Mouse (Mus musculus) liver, embryonic 14.5 days (tissue): ENCODE measurements around the gene Cacna1d. TPM values are rescaled to one million over a fixed set of nuclear protein-coding genes. Genes with fewer than 3 reads are reported as not detected.

Experiments
- ATAC-seq: fragments of 200-750 bp; cut with Nextera tagmentation; 2 replicates; pipeline ENCODE4 v1.8.0; 2017; ENCODE audit warnings: moderate number of reproducible peaks, mild to moderate bottlenecking, moderate library complexity; ENCODE audit not compliant: insufficient read depth
- DNase-seq, 3 experiments: peaks; one replicate each; pipeline ENCODE4 v3.0.0-alpha.2; 2012 to 2013; ENCODE audit warnings: low read depth in 3 of 3, low spot score in 3 of 3
- H3K27ac ChIP-seq: fragments of 300-500 bp; sonication (generic); 2 replicates; pipeline ENCODE4 v1.5.1; 2014; ENCODE audit warnings: moderate library complexity, mild to moderate bottlenecking, control low read depth, inconsistent platforms
- H3K27me3 ChIP-seq: fragments of 300-500 bp; sonication (generic); 2 replicates; pipeline ENCODE4 v1.6.1; 2014; ENCODE audit warnings: mild to moderate bottlenecking, low read length, moderate library complexity; ENCODE audit not compliant: control insufficient read depth, insufficient read depth
- H3K36me3 ChIP-seq: fragments of 300-500 bp; sonication (generic); replicated peaks from 2 replicates; pipeline ENCODE4 v1.6.1; 2014; ENCODE audit warnings: low read depth; ENCODE audit not compliant: control insufficient read depth, insufficient read depth
- H3K4me1 ChIP-seq, 2 experiments: fragments of 200-500 bp in 1 of 2; fragments of 300-500 bp in 1 of 2; sonication (generic) in 1 of 2; replicated peaks; 2 replicates each; pipeline ENCODE4 v1.6.1; 2012 to 2014; ENCODE audit warnings: antibody characterized with exemption in 1 of 2, inconsistent platforms in 1 of 2, low read length in 1 of 2; ENCODE audit not compliant: control insufficient read depth in 2 of 2, insufficient read depth in 2 of 2
- H3K4me2 ChIP-seq: fragments of 300-500 bp; sonication (generic); 2 replicates; pipeline ENCODE4 v1.6.1; 2014; ENCODE audit warnings: low read depth, mild to moderate bottlenecking, control low read depth, moderate library complexity
- H3K4me3 ChIP-seq, 2 experiments: fragments of 200-500 bp in 1 of 2; fragments of 300-500 bp in 1 of 2; sonication (generic) in 1 of 2; 2 replicates each; pipeline ENCODE4 v1.5.1; 2012 to 2014; ENCODE audit warnings: low read depth in 2 of 2, low read length in 2 of 2, mild to moderate bottlenecking in 2 of 2, control low read depth in 1 of 2, inconsistent platforms in 1 of 2, moderate library complexity in 1 of 2; ENCODE audit not compliant: insufficient read depth in 1 of 2
- H3K9ac ChIP-seq: fragments of 300-500 bp; sonication (generic); replicated peaks from 2 replicates; pipeline ENCODE4 v1.6.1; 2014; ENCODE audit warnings: mild to moderate bottlenecking, control low read depth, moderate library complexity
- H3K9me3 ChIP-seq: fragments of 300-500 bp; sonication (generic); 2 replicates; pipeline ENCODE4 v1.6.1; 2016; ENCODE audit warnings: low read length, mixed read lengths; ENCODE audit not compliant: control insufficient read depth
- CTCF ChIP-seq: IDR thresholded peaks from 2 replicates; pipeline ENCODE4 v1.5.1; 2016; ENCODE audit warnings: antibody characterized with exemption, low read depth, control low read depth
- EP300 ChIP-seq: IDR thresholded peaks from 2 replicates; pipeline ENCODE4 v1.6.1; 2016; ENCODE audit warnings: antibody characterized with exemption, low read depth
- WGBS: fragments of 180-500 bp; shearing (Covaris S2); extraction: QIAGEN DNeasy Blood & Tissue Kit; methylation state at CpG from one replicate; pipeline ENCODE4 v1.1.7; 2014; ENCODE audit not compliant: insufficient replicate concordance; 5-methylcytosine and 5-hydroxymethylcytosine counted together
- polyA plus RNA-seq, 2 experiments: library from polyadenylated mRNA; depleted of rRNA in 1 of 2; stranded (reverse) in 1 of 2; unstranded in 1 of 2; fragments of >200 nt; fragmentation: Nextera tagmentation in 1 of 2; extraction: Ambion mirVana in 1 of 2; gene quantifications; 2 replicates each; pipeline versions ENCODE4 v1.2.1 to v1.2.3; 2012 to 2014

Gene Cacna1d
- polyA plus RNA-seq, 2 experiments, result 0.17 TPM

GRCm38 (mm10) chr14:30455801-30456595 is 35.3 kb downstream of the Cacna1d start:
- no peak overlapping the region for H3K9ac ChIP-seq
- 25% methylated on average over 13 of the region's 13 CpGs for WGBS
- H3K27me3 ChIP-seq, result no peaks in the 10 kb centered on the region
- peaks cover 0 to 3% of the 10 kb centered on the region in 2 experiments; a peak in 1 of 4 replicates for H3K4me1 ChIP-seq
- no peak overlapping the region for H3K4me3 ChIP-seq
- no peaks in the 10 kb centered on the region for H3K9me3 ChIP-seq
- H3K27ac ChIP-seq, result no peak overlapping the region
- H3K36me3 ChIP-seq, result no peaks in the 10 kb centered on the region
- no peak overlapping the region for H3K4me2 ChIP-seq
- no peak for ATAC-seq
- DNase-seq, result no peak
- TF ChIP-seq CTCF, result no peak
- TF ChIP-seq EP300, result no peak

- Histone ChIP-seq H3K9ac (no peak overlapping the region), H3K4me1 (no peaks in the 10 kb centered on the region), H3K27ac (no peak overlapping the region), H3K4me2 (no peak overlapping the region), H3K27me3 (no peaks in the 10 kb centered on the region), H3K4me3 (no peak overlapping the region), H3K9me3 (no peaks in the 10 kb centered on the region), H3K36me3 (no peaks in the 10 kb centered on the region)
- no peak for DNase-seq
- TF ChIP-seq CTCF (no peak), EP300 (no peak)
- no peak for ATAC-seq
- 42% methylated on average over 3 of the region's 3 CpGs for WGBS
Observed at GRCm38 (mm10) chr14:30439915-30440314, 51.3 kb downstream of the Cacna1d start.

GRCm38 (mm10) chr14:30435316-30435715 is 55.9 kb downstream of the Cacna1d start:
- WGBS, result 55% methylated on average over 5 of the region's 5 CpGs
- ATAC-seq, result no peak
- no peak overlapping the region for H3K4me3 ChIP-seq
- TF ChIP-seq CTCF, result no peak
- TF ChIP-seq EP300, result no peak
- no peaks in the 10 kb centered on the region for H3K4me1 ChIP-seq
- H3K4me2 ChIP-seq, result no peak overlapping the region
- no peak overlapping the region for H3K9ac ChIP-seq
- no peaks in the 10 kb centered on the region for H3K36me3 ChIP-seq
- no peaks in the 10 kb centered on the region for H3K9me3 ChIP-seq
- peak in 2 of 3 experiments; percentile 9 to 10 for DNase-seq
- no peak overlapping the region for H3K27ac ChIP-seq
- no peaks in the 10 kb centered on the region for H3K27me3 ChIP-seq

- Histone ChIP-seq H3K27ac (no peak overlapping the region), H3K4me2 (no peak overlapping the region), H3K4me3 (no peak overlapping the region), H3K27me3 (no peaks in the 10 kb centered on the region), H3K9me3 (no peaks in the 10 kb centered on the region), H3K4me1 (peaks cover 0 to 2% of the 10 kb centered on the region in 2 experiments; a peak in 1 of 4 replicates), H3K36me3 (no peaks in the 10 kb centered on the region), H3K9ac (no peak overlapping the region)
- whole genome bisulfite sequencing, result 66% methylated on average over 5 of the region's 5 CpGs
- TF ChIP-seq CTCF (no peak), EP300 (no peak)
- ATAC-seq, result no peak
- no peak for DNase-seq
Observed at GRCm38 (mm10) chr14:30430446-30430845, 60.8 kb downstream of the Cacna1d start.

DNA sequence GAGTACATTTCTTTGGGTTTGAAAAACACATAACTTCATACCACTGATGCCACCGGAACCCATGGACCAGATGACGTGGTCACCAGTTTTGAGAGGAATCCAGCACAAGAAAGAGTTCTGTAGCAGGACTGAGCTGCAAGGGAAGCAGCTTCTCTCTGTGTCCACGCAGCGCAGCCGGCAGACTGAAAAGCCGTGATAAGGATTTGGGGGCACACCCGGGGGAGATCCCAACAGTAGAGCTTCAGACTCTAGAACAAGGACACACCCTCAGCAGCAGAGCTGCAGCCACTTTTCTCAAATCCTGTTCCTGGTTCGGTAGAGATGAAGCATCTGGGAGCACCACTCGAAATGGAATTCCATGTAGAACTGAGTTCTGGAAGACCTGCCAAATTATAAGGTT is 61.2 kb downstream of the Cacna1d start:
- no peak for ATAC-seq
- no peak for TF ChIP-seq EP300
- TF ChIP-seq CTCF, result no peak

More for the DNA sequence above, 61.2 kb downstream of the Cacna1d start:
- WGBS, result 59% methylated on average over 9 of the region's 9 CpGs
- Histone ChIP-seq H3K9me3 (no peaks in the 10 kb centered on the region), H3K27ac (no peak overlapping the region), H3K4me2 (no peak overlapping the region), H3K36me3 (no peaks in the 10 kb centered on the region), H3K4me1 (peaks cover 0 to 2% of the 10 kb centered on the region in 2 experiments; a peak in 1 of 4 replicates), H3K27me3 (no peaks in the 10 kb centered on the region), H3K9ac (no peak overlapping the region), H3K4me3 (no peak overlapping the region)
- no peak for DNase-seq
